Mouse (Mus musculus) C2C12 (cell line): ENCODE results near the gene Msi2.

Experiments used
- CEBPB ChIP-seq: IDR thresholded peaks from one replicate; pipeline ENCODE4 v1.6.1; 2011; ENCODE audit warnings: low read depth, mild to moderate bottlenecking, control low read depth, moderate library complexity
- CTCF ChIP-seq: IDR thresholded peaks from one replicate; pipeline ENCODE4 v1.5.1; 2011; ENCODE audit not compliant: control insufficient read depth, insufficient read depth, insufficient read length
- MAX ChIP-seq: IDR thresholded peaks from one replicate; pipeline ENCODE4 v1.6.1; 2011; ENCODE audit warnings: mild to moderate bottlenecking, control low read depth
- MYOD1 ChIP-seq: IDR thresholded peaks from one replicate; pipeline ENCODE4 v1.6.1; 2011; ENCODE audit warnings: low read depth; ENCODE audit not compliant: control insufficient read depth, insufficient read length
- MYOG ChIP-seq: IDR thresholded peaks from one replicate; pipeline ENCODE4 v1.6.1; 2011; ENCODE audit not compliant: control insufficient read depth, insufficient read length; ENCODE audit errors: extremely low read depth
- USF1 ChIP-seq: IDR thresholded peaks from one replicate; pipeline ENCODE4 v1.6.1; 2011; ENCODE audit warnings: low read depth, mild to moderate bottlenecking, control low read depth, moderate library complexity

DNA sequence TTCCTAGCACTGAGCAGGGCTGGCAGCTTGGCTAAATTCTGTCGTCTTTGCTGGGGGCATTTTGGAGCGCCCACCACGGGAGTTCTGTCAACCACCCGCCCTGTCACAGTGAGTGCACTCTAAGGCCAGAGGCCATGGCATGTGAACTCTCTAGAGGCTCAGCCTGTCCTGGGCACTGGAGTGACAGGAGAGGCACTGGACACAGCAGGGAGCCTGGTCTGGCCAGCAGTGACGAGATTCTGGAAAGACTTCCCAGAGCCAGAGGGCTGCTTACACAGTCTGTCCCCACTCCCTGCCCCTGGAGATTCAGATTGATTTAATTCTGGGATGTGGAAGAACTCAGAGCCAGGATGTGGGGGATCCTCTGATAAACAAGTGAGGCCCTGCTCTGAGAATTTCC lies 318.9 kb downstream of the Msi2 start:
- TF ChIP-seq CTCF: no peak
- no peak for TF ChIP-seq MAX
- TF ChIP-seq USF1: no peak
- TF ChIP-seq MYOD1: no peak
- no peak for TF ChIP-seq MYOG
- no peak for TF ChIP-seq CEBPB
